Mouse (Mus musculus): ENCODE data around the gene Dhx9. TPM values are rescaled to one million over a fixed set of nuclear protein-coding genes. Genes with fewer than 3 reads are reported as not detected.
"Not testable (repeated sequence)": the region's sequence is repeated elsewhere in the genome, so short reads cannot be mapped to it uniquely, and the experiment has no call there.

Dhx9 gene
- 157 TPM for polyA plus RNA-seq (2021)

DNA sequence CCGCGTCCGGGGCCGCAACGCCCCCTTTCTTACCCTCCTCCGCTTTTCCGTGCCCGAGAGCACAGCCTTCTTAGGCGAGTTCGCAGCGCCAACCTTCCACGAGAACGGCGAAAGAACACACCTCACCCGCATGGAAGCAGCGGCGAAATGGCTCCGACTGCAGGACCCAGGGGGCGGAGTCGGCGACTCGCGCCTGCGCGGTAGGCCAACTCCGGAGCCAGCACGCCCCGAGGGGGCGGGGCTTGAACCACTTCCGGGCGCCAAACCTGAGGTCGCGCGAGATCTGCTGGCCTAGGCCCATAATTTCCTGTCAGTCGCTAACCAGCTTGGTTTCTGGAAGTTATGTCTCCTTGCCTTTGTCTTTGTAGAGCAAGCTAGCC, at the start of gene Dhx9:
Dhx9 (minus strand) TSS at position 161 of the 380 bp plus-strand sequence.
- ATAC-seq (peak; percentile 84), DNase-seq (ENCODE audit: low read depth, low spot score) (peak; percentile 79)
- CTCF ChIA-PET, result no interaction called here
- no peaks in the 10 kb centered on the region for H3K27me3 ChIP-seq
- TF ChIP-seq CTCF (IDR thresholded peaks at IDR 0.05), result no peak
- in situ Hi-C loops (cut with MboI; ENCODE audit: low pct_unique_long_range_greater_than_20kb), result no loop called here
- POLR2A ChIA-PET, result interaction anchor here (0.8 kb wide), 1 partner anchor 12 kb away, joined by 3 read pairs; no protein-coding TSS in a partner anchor

GRCm38 (mm10) chr1:153535611-153536010, 48.2 kb upstream of the Dhx9 start:
- no peaks in the 10 kb centered on the region for H3K27me3 ChIP-seq
- no peak for DNase-seq (ENCODE audit: low read depth, low spot score)
- in situ Hi-C loops (cut with MboI; ENCODE audit: low pct_unique_long_range_greater_than_20kb), result no loop called here
- CTCF ChIA-PET, result no interaction called here
- ATAC-seq, result no peak
- POLR2A ChIA-PET, result no interaction called here
- no peak for TF ChIP-seq CTCF (IDR thresholded peaks at IDR 0.05)

- H3K27me3 ChIP-seq; ATAC-seq; CTCF ChIA-PET; in situ Hi-C loops (cut with MboI; ENCODE audit: low pct_unique_long_range_greater_than_20kb); DNase-seq (ENCODE audit: low read depth, low spot score): not testable (repeated sequence)
- POLR2A ChIA-PET, result interaction anchor here (0.7 kb wide), 1 partner anchor 26 kb away, joined by 3 read pairs; no protein-coding TSS in a partner anchor
Measured at GRCm38 (mm10) chr1:153532896-153533295, 45.4 kb upstream of the Dhx9 start.

GRCm38 (mm10) chr1:153532234-153532841, 44.9 kb upstream of the Dhx9 start:
- ATAC-seq, result no peak
- no peak for DNase-seq (ENCODE audit: low read depth, low spot score)
- in situ Hi-C loops (cut with MboI; ENCODE audit: low pct_unique_long_range_greater_than_20kb), result no loop called here
- ChIA-PET POLR2A (interaction anchor here (0.6 kb wide), 1 partner anchor 62 kb away, joined by 3 read pairs; no protein-coding TSS in a partner anchor), CTCF (interaction anchor here (1.3 kb wide), 1 partner anchor 11 kb away, joined by 5 read pairs; no protein-coding TSS in a partner anchor)
- no peak for TF ChIP-seq CTCF (IDR thresholded peaks at IDR 0.05)
- H3K27me3 ChIP-seq, result no peaks in the 10 kb centered on the region

DNA sequence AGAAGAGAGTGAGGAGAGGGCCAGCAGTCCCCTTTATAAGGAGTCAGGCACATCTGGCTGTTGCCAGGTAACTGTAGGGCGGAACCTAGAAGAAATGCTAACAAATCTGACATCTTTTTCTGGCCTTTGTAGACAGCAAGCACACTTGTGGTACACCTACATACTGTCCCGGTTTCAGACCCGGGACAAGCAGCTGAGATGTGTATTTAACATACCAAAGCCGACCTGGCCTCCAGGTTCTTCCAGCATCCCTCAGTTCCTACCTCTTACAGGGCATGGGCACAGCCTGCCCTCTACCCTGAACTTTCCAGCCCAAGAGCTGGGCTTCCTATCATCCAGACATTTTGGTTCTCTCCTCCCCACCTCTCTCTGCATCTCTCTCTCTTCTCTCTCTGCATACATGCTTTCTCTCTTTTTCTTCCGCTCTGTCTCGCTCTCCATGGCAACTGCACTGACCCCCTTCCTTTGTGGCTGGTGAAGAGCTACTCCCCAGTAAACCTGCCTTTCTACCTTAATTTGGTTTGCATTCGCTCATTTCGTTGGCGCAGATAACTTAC, 44.3 kb upstream of the Dhx9 start:
- TF ChIP-seq CTCF (IDR thresholded peaks at IDR 0.05), result no peak
- DNase-seq (ENCODE audit: low read depth, low spot score), result no peak

DNA sequence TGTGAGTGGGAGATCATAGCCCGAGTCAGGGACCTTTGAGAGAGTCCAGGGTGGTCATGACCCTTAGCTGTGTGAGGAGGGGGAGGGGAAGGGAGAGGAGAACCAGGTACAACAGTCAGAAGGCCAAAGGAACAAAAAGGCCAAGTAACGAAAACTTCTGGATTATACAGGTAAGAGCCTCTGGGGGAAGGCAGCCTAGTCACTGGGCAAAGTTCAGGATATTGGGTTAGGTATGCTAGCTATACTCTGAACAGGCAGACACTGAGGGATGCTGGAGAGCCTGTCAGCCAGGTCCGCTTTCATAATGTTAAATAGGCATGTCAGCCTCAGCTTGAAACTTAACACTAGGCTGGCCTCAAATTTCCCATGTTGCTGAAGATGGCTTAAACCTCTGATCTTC, 34.7 kb upstream of the Dhx9 start:
- ChIA-PET CTCF (interaction anchor here (2.4 kb wide), 1 partner anchor 12 kb away, joined by 6 read pairs; no protein-coding TSS in a partner anchor), POLR2A (no interaction called here)
- no peak for TF ChIP-seq CTCF (IDR thresholded peaks at IDR 0.05)
- H3K27me3 ChIP-seq, result no peaks in the 10 kb centered on the region
- no peak for DNase-seq (ENCODE audit: low read depth, low spot score)
- no peak for ATAC-seq
- in situ Hi-C loops (cut with MboI; ENCODE audit: low pct_unique_long_range_greater_than_20kb), result loop anchor here (25.0 kb wide), 1 partner anchor 1565 kb away; the partner anchor contains the start of gene Ier5

More for the DNA sequence above, 44.3 kb upstream of the Dhx9 start:
- no peaks in the 10 kb centered on the region for H3K27me3 ChIP-seq
- in situ Hi-C loops (cut with MboI; ENCODE audit: low pct_unique_long_range_greater_than_20kb), result no loop called here
- ChIA-PET CTCF (interaction anchor here (1.3 kb wide), 1 partner anchor 12 kb away, joined by 5 read pairs; no protein-coding TSS in a partner anchor), POLR2A (interaction anchor here (0.6 kb wide), 1 partner anchor 63 kb away, joined by 3 read pairs; no protein-coding TSS in a partner anchor)
- no peak for ATAC-seq

DNA sequence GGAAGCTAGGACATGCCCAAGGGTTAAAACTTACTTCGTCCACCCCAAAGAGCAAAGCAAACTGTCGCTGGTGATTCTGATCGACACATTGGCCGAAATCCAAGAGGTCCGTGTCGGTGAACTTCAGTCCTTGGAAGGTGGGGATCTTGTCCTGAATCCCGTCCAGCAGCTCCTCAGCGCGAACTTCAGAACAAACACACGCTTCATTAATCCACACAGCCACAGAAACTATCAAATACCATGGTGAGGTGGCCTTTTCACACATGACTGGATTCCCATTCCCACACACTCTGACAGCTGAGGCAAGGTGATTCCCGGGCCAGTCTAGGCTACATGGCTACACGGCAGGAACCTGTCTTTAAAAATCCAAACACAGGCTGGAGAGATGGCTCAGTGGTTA, 27.9 kb upstream of the Dhx9 start:
- no peak for TF ChIP-seq CTCF (IDR thresholded peaks at IDR 0.05)
- ATAC-seq, result peak; percentile 31
- no peaks in the 10 kb centered on the region for H3K27me3 ChIP-seq
- ChIA-PET CTCF (interaction anchor here (0.8 to 1.6 kb wide), 3 partner anchors 8 to 219 kb away, joined by 3 to 5 read pairs (median 3); no protein-coding TSS in a partner anchor), POLR2A (interaction anchor here (1.1 kb wide), 1 partner anchor 10 kb away, joined by 3 read pairs; no protein-coding TSS in a partner anchor)
- DNase-seq (ENCODE audit: low read depth, low spot score), result peak; percentile 56
- in situ Hi-C loops (cut with MboI; ENCODE audit: low pct_unique_long_range_greater_than_20kb), result loop anchor here (25.0 kb wide), 1 partner anchor 1572 kb away; the partner anchor contains the start of gene Ier5

GRCm38 (mm10) chr1:153510330-153511009, 23.0 kb upstream of the Dhx9 start:
- ChIA-PET POLR2A (no interaction called here), CTCF (interaction anchor here (1.7 kb wide), 1 partner anchor 12 kb away, joined by 6 read pairs; no protein-coding TSS in a partner anchor)
- in situ Hi-C loops (cut with MboI; ENCODE audit: low pct_unique_long_range_greater_than_20kb), result loop anchor here (25.0 kb wide), 1 partner anchor 1577 kb away; the partner anchor contains the start of gene Ier5
- H3K27me3 ChIP-seq, result no peaks in the 10 kb centered on the region
- TF ChIP-seq CTCF (IDR thresholded peaks at IDR 0.05), result peak; percentile 54
- ATAC-seq (no peak), DNase-seq (ENCODE audit: low read depth, low spot score) (no peak)

- H3K27me3 ChIP-seq; ATAC-seq; DNase-seq (ENCODE audit: low read depth, low spot score): not testable (repeated sequence)
- POLR2A ChIA-PET, result interaction anchor here (0.6 kb wide), 1 partner anchor 613 kb away, joined by 3 read pairs; no protein-coding TSS in a partner anchor
- in situ Hi-C loops (cut with MboI; ENCODE audit: low pct_unique_long_range_greater_than_20kb), result loop anchor here (25.0 kb wide), 1 partner anchor 1578 kb away; the partner anchor contains the start of gene Ier5
- CTCF ChIA-PET, result interaction anchor here (1.1 to 1.7 kb wide), 2 partner anchors 13 to 240 kb away, joined by 4 to 6 read pairs; partner anchors contain the start of gene Rnasel
Measured at GRCm38 (mm10) chr1:153509569-153509968, 22.1 kb upstream of the Dhx9 start.

- CTCF ChIA-PET, result interaction anchor here (1.1 to 1.7 kb wide), 2 partner anchors 13 to 241 kb away, joined by 4 to 6 read pairs; partner anchors contain the start of gene Rnasel
- in situ Hi-C loops (cut with MboI; ENCODE audit: low pct_unique_long_range_greater_than_20kb), result loop anchor here (25.0 kb wide), 1 partner anchor 1578 kb away; the partner anchor contains the start of gene Ier5
- H3K27me3 ChIP-seq, result no peaks in the 10 kb centered on the region
- TF ChIP-seq CTCF (IDR thresholded peaks at IDR 0.05), result no peak
- ATAC-seq (no peak), DNase-seq (ENCODE audit: low read depth, low spot score) (no peak)
- POLR2A ChIA-PET, result interaction anchor here (0.6 kb wide), 1 partner anchor 613 kb away, joined by 3 read pairs; no protein-coding TSS in a partner anchor
Measured at GRCm38 (mm10) chr1:153509012-153509411, 21.6 kb upstream of the Dhx9 start.
